Mouse (Mus musculus) lung, postnatal 0 days (tissue): ENCODE measurements at regions not wholly inside any gene's neighbourhood (a gene's known extent, or its start where the extent isn't known, plus 50 kb on each side); places are given as distances from the start of the nearest gene placed in this dataset.

Experiments used
- CTCF ChIP-seq: IDR thresholded peaks from 2 replicates; pipeline ENCODE4 v1.5.1; 2016; ENCODE audit warnings: antibody characterized with exemption, mild to moderate bottlenecking
- EP300 ChIP-seq: IDR thresholded peaks from 2 replicates; pipeline ENCODE4 v1.6.1; 2016; ENCODE audit warnings: antibody characterized with exemption, mild to moderate bottlenecking, control low read depth

- TF ChIP-seq CTCF (no peak), EP300 (no peak)
These were observed 207.6 kb upstream of the Negr1 start for GRCm38 (mm10) chr3:156353841-156354473.
